Mouse (Mus musculus) neural tube, embryonic 10.5 days (tissue): ENCODE measurements around the gene Mad1l1.
"Not testable (repeated sequence)": the region's sequence is repeated elsewhere in the genome, so short reads cannot be mapped to it uniquely, and the experiment has no call there.

ENCODE experiments used
- DNase-seq: peaks from one replicate; pipeline ENCODE4 v3.0.0-alpha.2; 2017; ENCODE audit warnings: low spot score; ENCODE audit errors: extremely low spot score

Gene Mad1l1

DNA sequence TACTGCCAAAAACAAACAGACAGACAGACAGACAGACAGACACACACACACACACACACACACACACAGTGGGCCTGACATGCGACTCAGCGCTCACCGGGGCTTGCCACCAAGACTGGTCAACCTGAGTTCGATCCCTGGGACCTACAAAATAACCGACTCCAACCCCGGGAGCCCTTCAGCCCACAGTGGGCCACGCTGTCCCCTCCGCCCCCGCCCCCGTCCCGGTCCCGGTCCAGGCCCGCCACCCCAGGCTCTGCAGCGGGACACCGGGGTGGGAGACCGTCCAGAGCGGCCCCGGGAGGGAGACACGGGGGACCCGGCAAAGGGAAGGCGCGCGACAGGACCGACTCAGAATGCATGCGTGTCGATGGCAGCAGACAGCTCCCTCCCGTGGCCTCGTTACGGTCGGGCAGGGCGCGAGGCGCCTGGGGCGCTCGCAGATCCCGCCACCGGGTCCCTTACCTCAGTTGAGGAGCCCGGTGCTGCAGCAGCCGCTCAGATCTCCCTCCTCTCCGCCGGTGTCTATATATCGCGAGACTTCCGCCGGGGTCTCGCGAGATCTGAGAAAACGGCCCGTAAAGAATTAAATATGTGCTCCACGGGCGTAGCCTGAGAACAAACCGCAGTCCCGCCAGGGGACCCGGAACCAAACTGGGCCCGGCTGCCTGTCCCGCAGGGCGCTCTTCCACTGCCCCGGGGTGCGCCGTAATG lies at the start of gene Mad1l1, which contains the start of gene Nudt1:
TSS of gene Mad1l1 (minus strand) at position 511 of the 714 bp plus-strand sequence.
TSS of gene Nudt1 (plus strand) at position 615 of the 714 bp plus-strand sequence.
- peak; percentile 93 for DNase-seq

DNA sequence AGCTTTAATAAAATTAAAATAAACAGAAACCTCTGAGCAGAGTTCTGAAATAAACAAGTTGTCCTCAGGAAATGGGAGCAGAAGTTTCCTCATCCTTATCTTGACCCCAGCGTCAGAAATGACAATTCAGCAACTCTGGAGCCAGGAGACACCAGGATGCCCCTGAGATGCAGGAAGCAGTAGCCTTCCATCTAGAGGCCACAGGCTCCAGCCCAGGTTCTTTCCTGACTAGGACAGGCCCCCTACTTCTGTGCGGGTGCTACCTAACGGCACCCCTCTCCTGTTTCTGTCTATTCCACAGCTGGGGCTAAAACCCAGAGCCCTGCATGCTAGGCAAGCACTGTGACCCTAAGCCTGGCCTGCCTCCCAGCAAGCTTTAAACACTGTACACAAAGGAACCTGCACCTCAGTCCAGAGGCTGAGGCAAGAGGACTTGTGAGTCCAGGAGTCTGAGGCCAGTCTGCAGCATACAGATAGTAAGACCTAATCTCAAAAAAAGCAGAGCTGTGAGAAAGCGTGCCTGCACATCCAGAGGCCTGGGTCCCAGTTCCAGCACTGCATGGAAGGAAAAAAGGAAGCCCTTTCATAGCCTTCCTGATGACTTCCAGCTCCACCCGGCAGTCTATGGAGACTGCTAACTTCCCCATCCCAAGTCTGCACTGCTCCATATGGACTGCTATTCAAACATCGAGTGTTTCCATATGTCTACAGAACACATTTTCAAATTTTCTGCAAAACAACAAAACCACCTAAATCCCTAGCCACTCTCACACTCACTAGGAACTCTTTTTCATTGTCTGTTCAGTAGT lies 49.3 kb upstream of the Mad1l1 start:
- no peak for DNase-seq

DNA sequence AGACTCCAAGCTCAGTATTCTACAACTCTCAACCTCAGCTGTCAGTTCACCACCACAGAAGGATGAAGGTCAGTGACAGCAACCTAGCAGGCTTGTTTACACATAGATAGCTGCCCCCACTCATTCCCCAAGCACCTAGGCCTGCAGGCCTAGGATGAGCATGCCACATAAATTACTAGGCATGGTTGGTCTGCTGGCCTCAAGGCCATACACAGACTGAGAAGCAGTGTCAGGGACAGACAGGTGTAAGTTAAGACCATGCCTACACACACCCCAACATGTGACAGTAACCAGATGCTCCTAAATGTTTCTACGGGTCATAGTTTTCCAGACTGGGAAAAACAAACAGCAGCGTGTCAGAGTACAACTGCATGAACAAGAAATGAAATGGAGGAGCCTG lies 48.1 kb upstream of the Mad1l1 start:
- DNase-seq: no peak

DNA sequence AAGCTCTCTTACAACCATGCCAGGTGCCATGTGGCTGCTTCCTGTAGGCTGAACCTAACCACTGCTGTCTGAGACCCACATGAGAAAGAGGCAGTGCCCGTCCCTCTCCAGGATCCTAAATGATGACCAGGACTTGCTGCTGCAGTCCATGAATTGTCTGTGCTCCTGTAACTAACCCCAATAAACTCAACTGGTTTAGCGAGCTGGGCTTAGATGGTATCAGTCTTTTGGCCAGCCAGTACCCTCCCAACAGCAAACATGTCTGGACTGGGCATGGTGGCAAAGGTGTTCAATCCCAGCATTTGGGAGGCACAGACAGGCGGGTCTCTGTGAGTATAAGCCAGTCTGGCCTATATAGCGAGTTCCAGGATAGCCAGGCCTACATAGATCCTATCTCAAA lies 47.6 kb upstream of the Mad1l1 start:
- DNase-seq: no peak

DNA sequence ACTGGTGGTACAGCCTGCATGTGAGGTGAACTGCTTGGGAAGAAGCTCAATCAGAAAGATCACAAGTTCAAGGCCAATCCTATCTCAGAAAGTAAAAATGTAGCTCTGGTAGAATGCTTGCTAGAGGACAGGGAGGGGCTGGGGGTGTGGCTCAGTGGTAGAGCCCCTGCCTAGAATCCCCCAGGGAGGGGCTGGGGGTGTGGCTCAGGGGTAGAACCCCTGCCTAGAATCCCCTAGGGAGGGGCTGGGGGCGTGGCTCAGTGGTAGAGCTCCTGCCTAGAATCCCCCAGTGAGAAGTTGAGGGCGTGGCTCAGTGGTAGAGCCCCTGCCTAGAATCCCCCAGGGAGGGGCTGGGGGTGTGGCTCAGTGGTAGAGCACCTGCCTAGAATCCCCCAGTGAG lies 46.8 kb upstream of the Mad1l1 start:
- not testable (repeated sequence) for DNase-seq

DNA sequence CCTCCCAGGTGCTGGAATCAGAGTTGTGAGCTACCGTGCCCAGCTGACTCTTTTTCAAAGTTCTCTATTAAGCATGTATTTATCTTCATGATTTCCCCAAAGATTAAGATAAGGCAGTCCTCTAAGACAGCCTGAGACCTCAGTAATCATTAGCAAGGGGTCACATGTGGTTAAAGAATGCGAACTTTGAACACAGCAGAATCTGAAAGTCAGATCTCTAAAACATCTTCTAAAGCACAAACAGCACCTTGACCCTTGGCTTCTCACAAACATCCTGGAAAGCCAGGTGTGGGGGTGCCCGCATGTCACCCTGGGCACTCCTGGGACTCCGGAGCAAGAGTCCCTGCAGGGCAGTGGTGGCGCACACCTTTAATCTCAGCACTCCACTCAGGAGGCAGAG lies 43.1 kb upstream of the Mad1l1 start:
- DNase-seq: no peak

DNA sequence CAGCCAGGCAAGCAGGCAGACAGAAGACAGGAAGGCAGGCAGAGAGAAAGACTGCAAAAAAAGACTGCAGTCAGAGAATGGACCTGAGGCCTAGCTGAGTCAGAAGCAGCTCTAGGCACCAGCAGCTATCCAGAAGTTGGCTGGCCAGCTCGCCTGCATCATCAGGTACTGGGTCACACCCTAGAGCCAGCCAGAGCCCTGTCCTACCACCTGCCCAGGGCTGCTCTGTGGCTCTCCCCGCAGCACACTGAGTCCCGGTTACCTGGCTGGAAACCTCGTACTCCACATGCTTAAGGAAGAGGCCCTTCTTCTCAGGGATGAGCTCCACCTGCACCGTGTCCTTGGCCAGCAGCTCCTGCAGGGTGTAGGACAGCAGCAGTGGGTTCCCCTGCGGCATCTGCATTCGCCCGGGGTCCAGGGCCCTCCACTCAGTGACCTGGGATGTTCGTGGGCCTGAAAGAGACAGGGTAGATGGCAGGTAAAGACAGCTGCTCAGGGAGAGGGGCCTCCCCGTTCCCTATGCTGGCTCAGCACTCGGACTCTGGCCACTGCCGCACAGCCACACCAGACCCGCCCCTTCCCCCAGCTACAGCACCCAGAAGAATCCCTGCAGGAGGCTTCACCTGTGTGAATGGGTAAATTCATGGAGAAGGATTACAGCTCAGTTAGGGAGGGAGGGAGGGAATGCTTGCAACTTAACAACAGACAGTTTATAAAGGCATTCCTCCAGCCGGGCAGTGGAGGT lies 38.8 kb upstream of the Mad1l1 start:
- no peak for DNase-seq

DNA sequence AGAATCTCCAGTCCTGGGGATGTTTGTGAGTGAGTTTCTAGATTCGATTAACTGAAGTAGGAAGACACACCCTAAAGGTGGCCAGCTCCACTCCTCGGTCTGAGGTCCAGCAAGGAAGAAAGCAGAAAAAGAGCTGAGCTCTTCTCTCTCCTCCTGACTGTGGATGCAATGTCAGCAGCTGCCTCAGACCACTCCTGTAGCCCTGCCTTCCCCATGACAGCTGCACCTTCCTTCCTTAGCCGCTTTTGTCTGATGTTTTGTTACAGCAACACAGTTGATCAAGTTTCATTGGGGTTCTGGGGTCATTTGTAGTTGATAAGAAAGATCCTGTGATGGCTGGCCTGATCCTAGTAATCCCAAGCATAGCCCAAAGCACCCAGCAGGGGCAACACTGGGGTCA lies 36.1 kb upstream of the Mad1l1 start:
- no peak for DNase-seq

DNA sequence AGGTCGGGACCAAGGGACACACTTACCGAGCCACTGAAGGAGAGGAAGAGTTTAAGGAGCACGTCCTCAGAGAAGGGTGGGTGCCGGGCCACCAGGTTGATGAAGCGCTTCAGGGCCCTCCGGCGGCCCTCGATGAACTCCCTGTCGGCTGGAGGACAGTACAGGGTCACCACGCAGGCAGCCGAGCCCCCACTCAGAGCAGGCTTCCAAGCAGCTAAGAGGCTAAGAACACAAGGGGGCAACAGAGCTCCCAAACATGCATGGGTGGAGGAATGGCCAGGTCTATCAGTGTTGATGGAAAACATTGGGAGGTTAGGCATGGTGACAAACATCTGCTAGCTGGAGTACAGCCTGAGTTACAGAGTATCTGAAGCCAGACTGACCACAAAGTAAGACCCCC lies 34.6 kb upstream of the Mad1l1 start:
- DNase-seq: no peak

DNA sequence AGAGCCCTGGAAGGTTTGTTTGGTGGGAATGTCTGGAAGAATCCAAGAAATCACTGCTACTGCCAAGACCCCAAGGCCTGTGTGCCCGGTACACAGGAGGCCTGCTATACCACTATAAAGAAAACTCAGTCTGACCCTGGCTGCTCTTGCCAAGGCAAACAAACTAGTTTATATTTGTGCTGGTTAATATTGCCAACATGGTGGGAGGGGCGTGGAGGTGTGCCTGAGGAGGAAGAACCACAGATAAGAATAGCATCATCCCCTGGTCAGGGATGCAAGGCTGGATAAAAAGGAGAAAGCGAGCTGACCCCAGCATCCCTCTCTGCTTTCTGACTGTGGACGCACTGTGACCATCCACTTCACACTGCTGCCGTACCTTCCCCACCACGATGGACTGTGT lies 31.0 kb upstream of the Mad1l1 start:
- DNase-seq: no peak

DNA sequence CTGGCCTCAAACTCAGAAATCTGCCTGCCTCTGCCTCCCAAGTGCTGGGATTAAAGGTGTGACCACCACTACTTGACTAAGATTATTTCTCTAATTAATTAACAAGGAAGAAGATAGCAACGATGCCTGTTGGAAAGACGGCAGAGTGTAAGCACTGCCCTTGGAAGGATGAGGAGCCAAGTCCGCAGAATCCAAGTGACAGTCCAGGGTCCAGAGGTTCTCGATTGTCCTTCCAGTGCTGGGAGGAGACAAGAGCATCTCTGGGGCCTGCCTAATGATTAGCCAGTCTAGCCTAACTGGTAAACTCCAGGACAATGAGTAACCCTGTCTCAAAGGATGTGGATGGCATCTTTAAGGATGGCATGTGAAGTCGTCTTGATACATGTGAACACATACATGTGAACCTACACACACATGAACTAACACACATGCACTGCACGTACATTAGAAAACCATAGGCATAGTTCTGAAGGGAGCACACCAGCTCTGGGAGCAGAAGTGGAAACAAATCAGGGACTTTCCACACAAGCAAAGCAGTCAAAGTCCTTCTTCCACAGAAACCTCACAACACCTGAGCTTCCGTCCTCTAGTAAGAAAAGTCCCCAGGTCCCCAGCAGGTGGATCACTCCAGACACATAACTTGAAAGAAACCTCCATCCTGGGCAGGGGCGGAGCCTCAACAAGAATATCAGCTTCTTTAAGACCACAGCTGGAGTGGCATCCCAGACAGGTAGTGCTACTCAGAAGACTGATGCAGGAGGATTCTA lies 29.6 kb upstream of the Mad1l1 start:
- DNase-seq: no peak

DNA sequence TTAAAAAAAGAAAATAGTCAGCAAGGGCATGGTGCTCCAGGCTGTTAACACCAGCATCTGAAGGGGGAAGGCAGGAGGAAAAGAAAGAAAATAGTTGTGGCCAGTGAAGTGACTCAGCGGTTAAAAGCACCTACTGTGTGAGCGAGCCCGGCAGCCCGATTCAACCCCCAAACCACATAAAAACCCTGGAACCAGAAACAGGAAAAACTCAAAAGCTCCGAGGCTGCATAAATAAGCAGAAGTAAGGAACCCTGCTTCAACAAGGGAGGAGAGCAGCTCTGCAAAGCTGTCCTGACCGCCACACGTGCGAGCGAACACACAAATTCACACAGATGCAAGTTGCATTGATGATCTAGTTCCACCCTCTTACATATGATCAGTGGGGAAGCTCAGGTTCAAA lies 28.5 kb upstream of the Mad1l1 start:
- no peak for DNase-seq

DNA sequence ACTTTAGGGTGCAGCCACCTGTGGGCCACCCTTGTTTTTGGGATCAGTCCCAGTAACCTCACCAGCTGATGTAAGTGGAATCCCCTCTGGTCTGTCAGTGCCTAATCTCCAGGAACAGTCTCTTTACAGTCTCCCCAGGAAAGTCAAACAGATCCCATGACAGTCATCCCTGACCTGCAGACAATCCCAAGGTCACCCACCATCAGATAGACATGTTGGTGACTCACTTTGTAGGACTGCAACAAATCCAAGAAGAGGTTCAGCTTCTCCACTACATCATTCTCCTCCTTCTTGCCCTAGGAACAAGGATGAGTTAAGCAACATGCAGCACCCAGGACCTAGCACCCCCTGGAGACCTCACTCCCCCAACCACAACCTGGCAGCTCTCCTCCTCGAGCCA lies 24.7 kb upstream of the Mad1l1 start:
- DNase-seq: no peak

DNA sequence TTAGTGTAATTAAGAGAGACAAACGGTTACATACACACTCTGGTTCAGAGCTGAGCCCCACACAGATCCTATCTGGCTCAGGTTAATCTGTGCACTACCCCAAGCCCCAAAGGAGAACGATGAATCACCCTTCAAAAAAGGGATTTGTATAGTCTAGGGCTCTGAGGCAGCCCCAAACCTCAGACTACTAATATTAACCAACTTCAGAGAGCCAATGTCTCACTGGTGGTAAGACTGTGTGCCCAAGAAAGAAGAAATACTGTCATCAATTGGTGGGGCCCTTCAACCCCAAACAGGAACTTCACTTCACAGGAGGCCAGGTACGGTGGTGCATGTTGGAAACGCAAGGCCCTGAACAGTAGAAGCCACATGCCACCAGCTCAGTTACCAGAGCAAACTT lies 23.9 kb upstream of the Mad1l1 start:
- DNase-seq: no peak

DNA sequence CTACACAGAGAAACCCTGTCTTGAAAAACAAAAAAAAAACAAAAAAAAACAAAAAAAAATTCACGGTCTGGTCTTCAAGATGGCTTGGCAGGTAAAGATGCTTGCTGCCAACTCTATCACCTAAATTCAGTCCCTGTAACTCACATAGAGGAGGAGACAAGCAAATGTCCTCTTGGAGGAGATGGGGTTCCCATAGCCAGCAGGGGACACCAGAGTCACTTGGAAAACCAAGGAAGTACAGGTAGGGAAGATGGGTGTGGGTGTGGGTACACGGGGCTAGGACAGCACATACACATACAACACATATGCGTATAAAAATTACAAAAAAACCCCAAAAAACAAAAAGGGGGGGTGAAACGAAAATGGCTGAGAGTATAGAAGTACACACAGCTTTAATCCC lies 21.5 kb upstream of the Mad1l1 start:
- no peak for DNase-seq

DNA sequence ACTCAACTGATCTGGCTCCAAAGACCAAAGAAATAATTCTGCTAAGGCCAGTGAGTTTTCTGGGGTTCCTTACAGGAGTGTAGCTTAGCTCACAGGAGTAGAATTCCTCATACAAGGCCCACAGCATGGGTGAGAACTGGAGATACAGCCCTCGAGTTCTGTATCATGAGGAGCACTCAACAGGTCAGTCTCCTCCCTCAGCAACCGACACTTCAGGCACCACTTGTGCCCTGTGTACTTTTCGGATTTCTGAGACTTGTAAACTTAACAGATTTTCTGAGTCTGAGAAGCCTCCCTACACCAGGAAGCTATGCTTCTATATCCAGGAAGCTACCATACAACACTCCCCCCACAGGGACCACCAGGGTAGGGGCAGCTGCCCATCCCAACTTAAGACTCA lies 18.5 kb upstream of the Mad1l1 start:
- DNase-seq: no peak

DNA sequence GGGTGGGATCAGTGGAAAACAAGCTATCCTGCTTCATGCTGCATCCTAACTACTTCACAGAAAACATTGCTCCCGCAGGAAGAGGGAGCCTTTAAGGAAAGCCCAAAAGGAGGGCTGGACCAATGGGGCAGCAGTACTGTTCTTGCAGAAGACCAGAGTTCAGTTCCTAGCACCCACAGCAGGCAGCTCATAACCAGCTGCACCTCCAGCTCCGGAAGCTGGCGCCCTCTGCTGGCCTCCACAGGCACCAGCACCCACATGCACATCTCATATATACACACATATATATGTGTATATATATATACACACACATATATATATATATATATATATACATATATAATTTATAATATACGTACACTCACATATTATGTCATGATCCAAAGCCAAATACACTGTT lies 17.4 kb upstream of the Mad1l1 start:
- no peak for DNase-seq

DNA sequence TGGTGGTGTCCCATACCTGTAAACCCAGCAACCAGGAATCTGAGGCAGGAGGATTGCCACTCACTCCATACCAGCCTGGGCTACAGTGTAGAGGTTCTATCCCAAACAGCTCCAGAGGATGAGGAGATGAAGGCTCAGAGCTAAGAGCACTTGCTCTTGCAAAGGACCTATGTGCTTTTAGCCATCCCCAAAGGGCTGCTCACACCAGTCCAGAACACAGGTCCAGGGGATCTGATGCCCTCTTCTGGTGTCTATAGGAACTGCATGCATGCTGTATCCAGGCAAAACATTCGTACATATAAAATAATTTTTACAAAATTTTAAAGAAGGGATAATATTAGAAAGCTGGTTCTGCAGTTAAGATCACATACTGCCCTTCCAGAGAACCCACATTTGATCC lies 15.3 kb upstream of the Mad1l1 start:
- DNase-seq: peak; percentile 53

DNA sequence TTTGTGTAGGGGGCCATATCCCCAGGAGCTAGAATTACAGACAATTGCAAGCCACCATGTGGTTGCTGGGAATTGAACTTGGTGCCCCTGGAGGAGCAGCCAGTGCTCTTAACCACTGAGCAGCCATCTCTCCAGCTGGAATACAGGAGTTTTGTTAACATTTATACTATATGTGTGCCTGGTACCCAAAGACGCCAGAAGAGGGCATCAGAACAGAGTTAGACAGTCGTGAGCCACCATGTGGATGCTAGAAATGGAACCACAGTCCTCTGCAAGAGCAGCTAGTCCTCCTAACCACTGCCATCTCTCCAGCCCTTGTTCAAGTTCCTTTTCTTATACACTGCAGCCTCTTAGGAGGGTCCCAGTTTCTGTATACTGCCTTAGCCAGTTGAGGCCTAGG lies 12.3 kb upstream of the Mad1l1 start:
- DNase-seq: no peak

DNA sequence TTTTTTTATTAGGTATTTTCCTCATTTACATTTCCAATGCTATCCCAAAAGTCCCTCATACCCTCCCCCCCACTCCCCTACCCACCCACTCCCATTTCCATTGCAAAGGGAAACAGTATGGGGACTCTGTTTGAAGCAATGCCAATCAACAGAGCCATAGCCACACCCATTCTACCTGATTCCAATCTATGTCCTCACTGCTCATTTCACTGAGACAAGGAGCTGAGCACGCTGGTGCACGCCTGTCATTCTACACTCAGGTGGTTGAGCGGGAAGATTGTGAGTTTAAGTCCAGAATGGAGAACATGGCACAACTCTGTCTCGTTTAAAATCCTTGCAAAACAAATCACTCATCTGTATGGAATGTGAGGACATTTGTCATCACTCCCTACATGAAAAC lies 11.2 kb upstream of the Mad1l1 start:
- no peak for DNase-seq
